Mouse (Mus musculus) bone marrow, adult 2 months (tissue): ENCODE data around the gene Eaf1. TPM values are rescaled to one million over a fixed set of nuclear protein-coding genes. Genes with fewer than 3 reads are reported as not detected.
A peak's percentile ranks its signal among the peaks of the same experiment; 100 is the strongest.

Source experiments
- H3K27ac ChIP-seq: fragments of 200-500 bp; 2 replicates; pipeline ENCODE4 v1.5.1; 2012; ENCODE audit warnings: low read depth, mild to moderate bottlenecking, control low read depth, inconsistent platforms, low read length; ENCODE audit not compliant: control insufficient read depth, poor library complexity, insufficient read depth
- H3K4me1 ChIP-seq: fragments of 200-500 bp; 2 replicates; pipeline ENCODE4 v1.6.1; 2011; ENCODE audit warnings: low read length; ENCODE audit not compliant: control insufficient read depth, insufficient read depth
- H3K4me3 ChIP-seq: fragments of 200-500 bp; replicated peaks from 2 replicates; pipeline ENCODE3; 2011; ENCODE audit warnings: mild to moderate bottlenecking, low read depth, low read length, control low read depth; ENCODE audit not compliant: control insufficient read depth
- CTCF ChIP-seq: fragments of 200-500 bp; IDR thresholded peaks from 2 replicates; pipeline ENCODE4 v1.5.1; 2011; ENCODE audit warnings: low read length, control low read depth; ENCODE audit not compliant: control insufficient read depth, insufficient read depth
- POLR2A ChIP-seq: fragments of 200-500 bp; IDR thresholded peaks from 2 replicates; pipeline ENCODE4 v1.6.1; 2011; ENCODE audit warnings: low read depth, mild to moderate bottlenecking, control low read depth, low read length, borderline replicate concordance; ENCODE audit not compliant: control insufficient read depth
- WGBS: fragments of 180-500 bp; shearing (Covaris S2); methylation state at CpG from one replicate; pipeline ENCODE4 v1.1.7; 2018; 5-methylcytosine and 5-hydroxymethylcytosine counted together
- polyA plus RNA-seq: library from polyadenylated mRNA; stranded (reverse); fragments of >200 nt; gene quantifications from 2 replicates; pipeline ENCODE4 v1.2.4, GENCODE M21; 2011; ENCODE audit warnings: low replicate concordance; ENCODE audit not compliant: missing spikeins, insufficient read depth, insufficient read length

Gene Eaf1
- polyA plus RNA-seq, 1 experiment: 16.2 TPM

DNA sequence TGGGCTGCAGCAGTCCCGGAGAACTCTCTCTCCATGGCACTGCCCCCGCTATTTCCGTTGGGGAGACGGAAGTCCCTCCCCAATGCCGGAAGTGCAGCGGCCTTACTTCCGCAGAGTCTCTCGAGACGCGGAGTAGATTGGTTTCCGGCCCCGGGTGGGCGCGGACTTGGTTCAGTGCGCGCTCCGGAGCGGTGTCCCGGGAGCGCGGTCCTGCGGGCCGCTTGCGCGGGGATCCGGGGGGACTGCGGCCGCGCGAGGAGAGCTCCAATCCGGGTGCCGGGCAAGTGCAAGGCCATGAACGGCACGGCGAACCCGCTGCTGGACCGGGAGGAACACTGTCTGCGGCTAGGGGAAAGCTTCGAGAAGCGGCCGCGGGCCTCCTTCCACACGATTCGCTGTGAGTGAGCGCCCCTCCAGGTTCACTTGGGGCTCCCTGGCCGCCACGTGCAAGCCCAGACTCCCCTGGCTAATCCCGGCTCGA is 816 bp downstream of the Eaf1 start, which contains the start of gene Mettl6:
Mettl6 (minus strand) TSS at position 66 of the 481 bp plus-strand sequence.
- Histone ChIP-seq H3K4me3 (peak within 1 kb of the TSS; percentile 93), H3K4me1 (peaks cover 3% of the 10 kb centered on the region; the same call in 1 of the 2 replicates), H3K27ac (peak within 1 kb of the TSS; percentile 84)
- under 1% methylated on average over 49 of the region's 49 CpGs for WGBS
- TF ChIP-seq POLR2A: peak; percentile 79; the same call in 1 of the 2 replicates
- peak; percentile 9; the same call in 1 of the 2 replicates for TF ChIP-seq CTCF

DNA sequence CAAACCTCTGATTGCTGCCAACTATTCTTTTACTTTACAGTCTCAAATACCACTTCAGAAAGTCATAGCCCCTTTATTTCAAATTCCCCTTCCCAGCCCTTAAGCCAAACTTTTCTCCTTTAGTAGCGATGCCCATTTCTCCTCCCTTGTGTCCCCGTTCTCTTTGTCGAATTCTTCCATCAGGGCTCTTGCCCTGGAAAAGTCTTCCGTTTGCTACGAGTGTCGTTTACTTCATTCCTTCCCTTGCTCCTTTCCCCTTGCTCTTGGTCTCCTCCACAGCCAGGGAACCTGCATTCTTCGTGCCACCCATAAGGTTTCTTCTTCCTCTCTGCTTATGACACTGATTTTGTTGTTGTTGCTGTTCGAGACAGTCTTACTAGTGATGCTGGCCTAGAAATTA is 1.3 kb downstream of the Eaf1 start:
- H3K4me1 ChIP-seq: peaks cover 3% of the 10 kb centered on the region; the same call in 1 of the 2 replicates
- TF ChIP-seq POLR2A (no peak), CTCF (no peak)
- peak overlapping the region; percentile 93 for H3K4me3 ChIP-seq
- WGBS: under 1% methylated on average over 8 of the region's 8 CpGs
- peak overlapping the region; percentile 84; the same call in 1 of the 2 replicates for H3K27ac ChIP-seq

DNA sequence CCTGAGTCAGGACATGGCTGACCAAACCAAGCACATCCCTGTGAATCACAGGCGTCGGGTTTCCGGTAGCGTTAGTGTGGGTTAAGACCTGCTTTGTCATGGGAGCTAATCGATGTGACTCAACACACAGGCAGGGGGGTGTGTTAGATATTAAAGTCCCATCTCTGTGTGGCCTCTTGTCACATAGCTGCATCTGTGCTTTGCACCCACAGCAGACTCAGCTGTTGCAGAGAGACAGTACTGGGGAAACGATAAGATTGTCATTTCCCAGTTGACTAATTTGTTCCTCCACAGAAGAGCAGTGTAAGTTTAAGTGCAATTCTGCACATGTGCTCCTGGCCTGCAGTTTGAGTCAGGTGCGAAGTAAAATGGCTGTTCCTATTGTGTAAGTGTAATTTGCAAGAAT is 2.0 kb downstream of the Eaf1 start:
- no peak overlapping the region for H3K27ac ChIP-seq
- TF ChIP-seq POLR2A: no peak
- no peak for TF ChIP-seq CTCF
- peak overlapping the region; percentile 32 for H3K4me3 ChIP-seq
- WGBS: 7% methylated on average over 7 of the region's 7 CpGs
- H3K4me1 ChIP-seq: peaks cover 3% of the 10 kb centered on the region; the same call in 1 of the 2 replicates

DNA sequence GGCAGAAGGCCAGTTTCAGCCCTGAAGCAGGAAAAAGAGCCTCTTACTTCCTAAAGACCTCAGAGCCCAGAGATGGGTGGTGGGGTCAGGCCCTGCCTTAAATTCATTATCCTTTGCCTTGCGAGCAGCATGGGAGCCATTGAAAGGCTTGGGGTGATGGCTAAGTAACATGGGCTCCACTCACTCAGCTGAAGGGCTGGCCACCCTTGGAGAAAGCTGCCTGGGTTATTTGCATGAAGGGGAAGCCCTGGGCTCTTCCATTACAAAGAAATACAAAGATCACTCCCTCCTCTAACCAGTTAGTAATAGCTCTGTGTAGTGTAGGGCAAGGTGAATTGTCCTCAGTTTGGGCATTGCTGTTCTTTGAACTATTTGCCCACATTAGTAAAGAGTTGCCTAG is 5.3 kb downstream of the Eaf1 start:
- peaks cover 3% of the 10 kb centered on the region; the same call in 1 of the 2 replicates for H3K4me1 ChIP-seq
- no peak overlapping the region for H3K27ac ChIP-seq
- no peak overlapping the region for H3K4me3 ChIP-seq
- TF ChIP-seq CTCF: no peak
- no peak for TF ChIP-seq POLR2A
- WGBS: 94% methylated on average over 1 of the region's 1 CpGs

DNA sequence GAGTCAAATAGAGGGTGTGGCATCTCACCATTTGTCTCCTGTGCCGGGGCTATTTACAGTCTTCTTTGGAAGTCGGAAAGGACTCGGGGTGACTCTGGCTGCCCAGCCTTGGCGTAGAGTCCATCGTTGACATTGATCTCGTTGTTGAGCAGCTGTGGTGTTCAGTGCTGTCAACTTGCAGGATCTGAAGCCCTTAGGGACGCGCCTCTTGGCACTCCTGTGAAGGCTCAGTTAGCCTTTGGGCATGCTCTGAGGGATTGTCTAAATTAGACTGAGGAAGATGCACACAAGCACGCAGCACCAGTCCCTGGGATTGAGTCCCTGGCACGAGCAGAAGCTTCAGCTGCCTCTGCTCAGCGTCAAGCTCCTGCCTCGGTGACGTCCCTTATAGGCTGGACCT is 9.2 kb downstream of the Eaf1 start:
- TF ChIP-seq POLR2A (no peak), CTCF (no peak)
- no peak overlapping the region for H3K27ac ChIP-seq
- no peaks in the 10 kb centered on the region for H3K4me1 ChIP-seq
- no peak overlapping the region for H3K4me3 ChIP-seq
- 92% methylated on average over 13 of the region's 13 CpGs for WGBS

DNA sequence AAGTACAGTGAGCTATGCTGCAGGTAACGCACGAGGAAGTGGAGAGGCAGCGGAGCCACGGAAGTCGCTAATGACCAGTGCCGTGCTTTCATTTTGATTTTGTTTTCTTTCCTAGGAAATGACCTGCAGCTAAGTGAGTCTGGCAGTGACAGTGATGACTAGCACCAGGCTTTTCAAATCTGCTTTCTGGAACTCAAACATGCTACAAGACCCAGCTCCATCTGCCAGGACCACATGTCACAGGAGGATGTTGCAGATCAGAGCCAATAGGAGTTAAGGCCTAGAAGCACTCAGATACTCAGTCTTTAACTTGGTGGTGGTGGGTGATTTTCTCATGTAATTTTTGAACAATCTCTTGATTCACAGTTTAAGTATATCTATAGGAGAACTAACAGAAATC is 12.3 kb downstream of the Eaf1 start:
- TF ChIP-seq POLR2A: no peak
- no peak for TF ChIP-seq CTCF
- 93% methylated on average over 6 of the region's 6 CpGs for WGBS
- Histone ChIP-seq H3K27ac (no peak overlapping the region), H3K4me1 (no peaks in the 10 kb centered on the region), H3K4me3 (no peak overlapping the region)

DNA sequence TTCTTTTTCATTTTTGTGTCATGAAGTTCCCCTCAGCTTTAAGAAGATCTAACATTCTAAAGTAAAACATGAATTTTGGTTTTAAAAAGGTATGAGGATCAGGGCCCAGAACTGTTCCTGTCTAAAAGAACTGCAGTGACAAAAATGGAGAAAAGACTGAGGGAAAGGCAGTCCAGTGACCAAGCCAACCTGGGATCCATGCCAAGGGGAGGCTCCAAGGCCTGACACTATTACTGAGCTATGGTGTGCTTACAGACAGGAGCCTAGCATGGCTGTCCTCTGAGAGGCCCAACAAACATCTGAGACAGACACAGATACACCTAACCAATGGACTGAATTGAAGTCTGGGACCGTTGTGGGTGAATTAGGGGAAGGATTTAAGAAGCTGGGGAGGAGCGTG is 15.7 kb downstream of the Eaf1 start:
- WGBS: 85% methylated on average over 2 of the region's 2 CpGs
- Histone ChIP-seq H3K4me1 (no peaks in the 10 kb centered on the region), H3K4me3 (no peak overlapping the region), H3K27ac (no peak overlapping the region)
- TF ChIP-seq POLR2A (no peak), CTCF (no peak)

DNA sequence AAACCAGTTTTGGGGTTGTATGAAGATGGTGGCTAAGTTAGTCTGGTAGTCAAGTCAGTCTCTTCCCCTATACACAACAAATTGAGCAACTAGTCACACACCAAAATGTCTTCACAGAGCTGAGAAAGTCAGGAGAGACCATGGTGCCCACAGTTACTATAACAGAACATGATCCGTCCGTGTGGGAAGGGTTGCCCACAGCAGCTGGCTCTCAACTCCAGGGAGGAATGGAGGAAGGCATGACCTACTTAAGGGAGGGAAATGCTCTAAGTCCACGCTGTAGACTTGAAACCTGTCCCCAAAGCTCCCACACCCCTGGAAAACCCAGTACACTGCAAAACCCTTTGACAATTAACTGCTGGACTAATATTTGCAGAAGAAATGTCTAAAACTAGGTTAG is 16.1 kb downstream of the Eaf1 start:
- TF ChIP-seq CTCF (no peak), POLR2A (no peak)
- H3K4me1 ChIP-seq: no peaks in the 10 kb centered on the region
- 86% methylated on average over 3 of the region's 3 CpGs for WGBS
- no peak overlapping the region for H3K4me3 ChIP-seq
- H3K27ac ChIP-seq: no peak overlapping the region

DNA sequence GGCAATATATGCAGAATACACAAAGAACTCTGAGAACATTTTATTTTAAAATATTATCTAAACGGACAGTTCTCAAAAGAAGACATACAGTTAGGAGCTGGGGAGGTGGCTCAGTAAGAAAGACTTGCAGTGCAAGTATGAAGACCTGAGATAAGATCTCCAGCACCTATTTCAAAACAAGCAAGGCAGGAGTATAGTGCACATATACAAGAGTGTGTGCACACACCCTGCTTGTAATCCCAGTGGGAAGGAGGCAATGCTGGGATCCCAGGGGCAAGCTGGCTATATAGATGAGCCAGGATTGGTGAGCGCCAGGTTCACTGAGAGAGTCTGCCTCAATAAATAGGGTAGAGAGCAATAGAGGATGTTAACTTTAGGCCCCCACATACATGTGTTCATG is 21.7 kb downstream of the Eaf1 start:
- Histone ChIP-seq H3K27ac (no peak overlapping the region), H3K4me1 (no peaks in the 10 kb centered on the region), H3K4me3 (no peak overlapping the region)
- 83% methylated on average over 2 of the region's 2 CpGs for WGBS
- TF ChIP-seq POLR2A (no peak), CTCF (no peak)
